In the genomic region with DNA sequence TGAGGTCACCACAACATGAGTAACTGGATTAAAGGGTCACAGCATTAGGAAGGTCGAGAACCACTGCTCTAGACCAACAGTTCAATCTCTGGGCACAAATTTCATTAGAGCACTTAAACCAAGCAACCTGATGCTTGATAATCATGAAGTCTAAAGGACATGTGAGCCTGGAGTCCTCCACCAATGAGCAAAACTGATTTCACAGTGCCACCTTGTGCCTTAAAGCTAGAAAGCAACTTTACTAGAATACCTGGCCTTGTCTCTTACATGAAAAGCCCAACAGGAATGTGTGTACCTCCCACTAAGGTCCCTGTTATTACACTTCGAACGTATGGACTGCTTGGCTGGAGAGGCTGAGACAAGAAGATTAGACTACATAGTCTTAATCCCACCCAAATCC, we compare ENCODE assay signal across 8 mouse cellular contexts. TPM values are rescaled to one million over a fixed set of nuclear protein-coding genes. Genes with fewer than 3 reads are reported as not detected.
DNase-seq lines count a peak whose midpoint lies in the region; ATAC-seq and TF ChIP-seq lines count a peak whose summit lies in the region.

No protein-coding gene starts in this region.

- peak; percentile 48; the same call in 1 of the 2 replicates for TF ChIP-seq CTCF in brain, embryonic 14.5 days (IDR thresholded peaks at IDR 0.05; ENCODE audit: borderline replicate concordance, extremely low read depth, insufficient read depth, insufficient read length)

- peak; percentile 44; the same call in 1 of the 2 replicates for ATAC-seq in megakaryocyte progenitor cell, adult 5-6 weeks (replicated peaks; ENCODE audit: poor library complexity)

- DNase-seq in adrenal gland, postnatal 14 days: peak; percentile 25
- no peak for DNase-seq in adrenal gland, postnatal 10 days
- peak; percentile 49 for DNase-seq in kidney, postnatal 14 days
- no peak for DNase-seq in kidney, adult 18-20 months
- DNase-seq in brain, embryonic 14.5 days (ENCODE audit: low read depth): peak; percentile 67
- DNase-seq in urinary bladder, postnatal 10 days (ENCODE audit: low spot score): no peak
- no peak for DNase-seq in spleen, adult 18-20 months

- TF ChIP-seq POLR2A in brain, embryonic 14.5 days (IDR thresholded peaks at IDR 0.05; ENCODE audit: borderline replicate concordance, extremely low read depth, insufficient read depth, insufficient read length, poor library complexity, severe bottlenecking): no peak

RNA-seq across cellular contexts. Expression of gene Dcaf5, which starts 47.0 kb away (rescaled TPM):
- 27.2 and 32.9 TPM in 2 replicates for total RNA-seq in adrenal gland, postnatal 14 days (2021)
- total RNA-seq in adrenal gland, postnatal 10 days (2021): 10 to 100 TPM; 30.9 to 35.0 TPM
- polyA plus RNA-seq in brain, embryonic 14.5 days (2012; rRNA removed): 39.6 and 53.7 TPM in 2 replicates
- total RNA-seq in megakaryocyte progenitor cell, adult 5-6 weeks (2015): 8.1 and 9.6 TPM in 2 replicates
- 13.5 and 15.0 TPM in 2 replicates for total RNA-seq in megakaryocyte progenitor cell, adult 5-6 weeks (2017)

Comparison
In these comparisons a context has a peak if more than half of its experiments do, and no peak if none do; other contexts are left out.
1. DNase-seq: peak in adrenal gland, postnatal 14 days (single experiment), kidney, postnatal 14 days (single experiment) and brain, embryonic 14.5 days (single experiment); none in adrenal gland, postnatal 10 days (single experiment), kidney, adult 18-20 months (single experiment), urinary bladder, postnatal 10 days (single experiment) and spleen, adult 18-20 months (0 of 2).